Mouse (Mus musculus) liver, embryonic 15.5 days (tissue): Measurements from ENCODE around the gene Reep1. TPM values are rescaled to one million over a fixed set of nuclear protein-coding genes. Genes with fewer than 3 reads are reported as not detected.

Experiments used
- ATAC-seq: fragments of 200-750 bp; cut with Nextera tagmentation; 2 replicates; pipeline ENCODE4 v1.8.0; 2017; ENCODE audit warnings: moderate number of reproducible peaks, mild to moderate bottlenecking, moderate library complexity; ENCODE audit not compliant: insufficient read depth
- H3K27ac ChIP-seq: fragments of 300-500 bp; sonication (generic); replicated peaks from 2 replicates; pipeline ENCODE4 v1.5.1; 2015; ENCODE audit warnings: mild to moderate bottlenecking, inconsistent platforms
- H3K27me3 ChIP-seq: fragments of 300-500 bp; sonication (generic); 2 replicates; pipeline ENCODE4 v1.6.1; 2015; ENCODE audit warnings: mild to moderate bottlenecking, inconsistent platforms
- H3K36me3 ChIP-seq: fragments of 300-500 bp; sonication (generic); replicated peaks from 2 replicates; pipeline ENCODE4 v1.6.1; 2015; ENCODE audit warnings: moderate library complexity, mild to moderate bottlenecking, inconsistent platforms
- H3K4me1 ChIP-seq: fragments of 300-500 bp; sonication (generic); replicated peaks from 2 replicates; pipeline ENCODE4 v1.6.1; 2015; ENCODE audit warnings: inconsistent platforms
- H3K4me2 ChIP-seq: fragments of 300-500 bp; sonication (generic); 2 replicates; pipeline ENCODE4 v1.6.1; 2015; ENCODE audit warnings: moderate library complexity, mild to moderate bottlenecking, inconsistent platforms
- H3K4me3 ChIP-seq: fragments of 300-500 bp; sonication (generic); replicated peaks from 2 replicates; pipeline ENCODE4 v1.5.1; 2015; ENCODE audit warnings: mild to moderate bottlenecking, inconsistent platforms
- H3K9ac ChIP-seq: fragments of 300-500 bp; sonication (generic); 2 replicates; pipeline ENCODE4 v1.6.1; 2015; ENCODE audit warnings: moderate library complexity, mild to moderate bottlenecking, inconsistent platforms
- H3K9me3 ChIP-seq: fragments of 300-500 bp; sonication (generic); replicated peaks from 2 replicates; pipeline ENCODE4 v1.6.1; 2016; ENCODE audit warnings: inconsistent platforms
- WGBS: fragments of 180-500 bp; shearing (Covaris S2); methylation state at CpG from one replicate; pipeline ENCODE4 v1.1.7; 2015; ENCODE audit warnings: mixed read lengths; ENCODE audit not compliant: insufficient replicate concordance; 5-methylcytosine and 5-hydroxymethylcytosine counted together
- polyA plus RNA-seq: library from polyadenylated mRNA; unstranded; fragments of >200 nt; fragmentation: Nextera tagmentation; extraction: Ambion mirVana; gene quantifications from 2 replicates; pipeline ENCODE4 v1.2.1, GENCODE M21; 2015

The Reep1 gene
- polyA plus RNA-seq, 1 experiment from 2014 or later: 3.3 TPM

DNA sequence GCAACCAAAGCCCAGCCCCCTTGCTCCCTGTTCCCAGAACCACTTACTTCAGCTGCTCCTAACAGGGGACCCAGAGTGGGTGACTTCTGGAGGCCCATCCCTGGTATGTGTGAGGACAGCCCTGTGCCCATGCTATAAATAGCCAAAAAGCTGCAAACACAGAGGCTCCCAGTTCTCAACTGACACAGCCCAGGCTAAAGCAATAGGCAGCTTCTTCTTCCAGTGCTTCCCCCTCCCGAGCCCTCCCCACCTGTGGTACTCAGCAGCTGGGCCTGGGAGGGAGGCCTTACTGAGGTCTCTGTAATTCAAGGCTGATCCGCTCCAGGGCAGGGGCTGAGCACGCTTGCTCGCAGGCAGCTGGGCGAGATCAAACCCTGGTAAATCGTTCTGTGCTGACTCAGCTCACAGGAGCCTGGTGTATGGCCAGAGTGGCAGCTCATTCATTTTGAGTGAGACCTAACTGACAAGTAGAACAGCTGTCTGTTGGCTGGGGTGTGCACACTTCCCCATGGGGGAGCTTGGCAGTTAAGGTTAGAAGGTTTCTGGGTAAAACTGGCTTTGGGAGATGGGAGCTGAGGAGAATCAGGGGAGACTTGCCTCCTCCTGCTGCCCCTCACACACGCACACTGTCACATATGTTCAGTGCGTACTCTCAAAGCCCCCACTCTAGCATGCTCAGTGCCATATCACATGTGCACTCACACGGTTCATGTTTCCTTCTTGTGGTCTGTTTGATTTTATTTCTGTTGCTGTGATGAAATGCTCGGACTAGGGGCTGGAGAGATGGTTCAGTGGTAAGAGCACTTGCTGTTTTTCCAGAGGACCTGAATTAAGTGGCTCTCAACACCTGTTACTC lies 49.9 kb downstream of the Reep1 start:
- WGBS: 25% methylated on average over 10 of the region's 10 CpGs
- Histone ChIP-seq H3K36me3 (no peaks in the 10 kb centered on the region), H3K27ac (no peak overlapping the region), H3K4me1 (0 out of 2 replicates have a peak, but pooled peaks cover 8% of the 10 kb centered on the region), H3K4me3 (no peak overlapping the region), H3K4me2 (no peak overlapping the region), H3K9ac (no peak overlapping the region), H3K9me3 (no peaks in the 10 kb centered on the region), H3K27me3 (no peaks in the 10 kb centered on the region)
- ATAC-seq: no peak

GRCm38 (mm10) chr6:71758780-71759179 lies 51.4 kb downstream of the Reep1 start:
- ATAC-seq: peak; percentile 73
- Histone ChIP-seq H3K9ac (no peak overlapping the region), H3K36me3 (no peaks in the 10 kb centered on the region), H3K27me3 (no peaks in the 10 kb centered on the region), H3K4me2 (no peak overlapping the region), H3K27ac (no peak overlapping the region), H3K4me3 (no peak overlapping the region), H3K4me1 (0 out of 2 replicates have a peak, but pooled peaks cover 8% of the 10 kb centered on the region), H3K9me3 (no peaks in the 10 kb centered on the region)
- 65% methylated on average over 4 of the region's 4 CpGs for WGBS

- no peaks in the 10 kb centered on the region for H3K9me3 ChIP-seq
- WGBS: 63% methylated on average over 6 of the region's 6 CpGs
- H3K27me3 ChIP-seq: no peaks in the 10 kb centered on the region
- H3K4me3 ChIP-seq: no peak overlapping the region
- H3K4me2 ChIP-seq: no peak overlapping the region
- no peaks in the 10 kb centered on the region for H3K36me3 ChIP-seq
- H3K27ac ChIP-seq: no peak overlapping the region
- ATAC-seq: no peak
- 0 out of 2 replicates have a peak, but pooled peaks cover 8% of the 10 kb centered on the region for H3K4me1 ChIP-seq
- no peak overlapping the region for H3K9ac ChIP-seq
Measured at GRCm38 (mm10) chr6:71760073-71760472, 52.7 kb downstream of the Reep1 start.

DNA sequence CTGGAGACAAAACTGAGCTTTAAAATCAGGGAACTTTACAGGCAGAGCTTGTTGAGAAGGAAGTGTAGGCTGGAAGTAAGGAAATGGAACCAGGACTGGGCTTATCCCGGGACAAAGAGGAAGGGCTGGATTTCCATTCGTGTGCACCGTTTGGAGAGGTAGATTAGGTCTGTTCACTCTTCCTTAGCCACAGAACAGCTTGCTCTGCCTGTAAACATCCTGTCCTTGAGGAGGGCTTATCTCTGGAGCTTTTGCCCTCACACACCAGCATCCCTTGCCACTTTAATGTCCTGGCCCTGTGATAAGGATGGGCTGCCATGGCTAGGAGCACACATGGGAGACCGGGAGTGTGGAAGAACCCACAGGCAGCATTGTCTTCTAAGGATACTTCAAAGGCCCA lies 60.4 kb downstream of the Reep1 start:
- Histone ChIP-seq H3K27me3 (no peaks in the 10 kb centered on the region), H3K4me3 (no peak overlapping the region), H3K9me3 (no peaks in the 10 kb centered on the region), H3K4me2 (no peak overlapping the region), H3K36me3 (no peaks in the 10 kb centered on the region), H3K27ac (no peak overlapping the region), H3K4me1 (no peaks in the 10 kb centered on the region), H3K9ac (no peak overlapping the region)
- 24% methylated on average over 4 of the region's 4 CpGs for WGBS
- 0 out of 2 replicates have a peak, but pooled peaks have one; percentile 12 for ATAC-seq

GRCm38 (mm10) chr6:71769901-71770690 lies 62.7 kb downstream of the Reep1 start:
- Histone ChIP-seq H3K4me1 (no peaks in the 10 kb centered on the region), H3K4me2 (no peak overlapping the region), H3K9ac (no peak overlapping the region), H3K9me3 (no peaks in the 10 kb centered on the region), H3K27ac (no peak overlapping the region), H3K36me3 (no peaks in the 10 kb centered on the region), H3K27me3 (no peaks in the 10 kb centered on the region), H3K4me3 (no peak overlapping the region)
- 67% methylated on average over 12 of the region's 12 CpGs for WGBS
- ATAC-seq: no peak

- no peaks in the 10 kb centered on the region for H3K36me3 ChIP-seq
- no peaks in the 10 kb centered on the region for H3K4me1 ChIP-seq
- H3K9me3 ChIP-seq: no peaks in the 10 kb centered on the region
- H3K27ac ChIP-seq: no peak overlapping the region
- WGBS: 82% methylated on average over 4 of the region's 4 CpGs
- H3K27me3 ChIP-seq: no peaks in the 10 kb centered on the region
- no peak overlapping the region for H3K4me2 ChIP-seq
- no peak overlapping the region for H3K4me3 ChIP-seq
- ATAC-seq: no peak
- no peak overlapping the region for H3K9ac ChIP-seq
Measured at GRCm38 (mm10) chr6:71770856-71771255, 63.5 kb downstream of the Reep1 start.

DNA sequence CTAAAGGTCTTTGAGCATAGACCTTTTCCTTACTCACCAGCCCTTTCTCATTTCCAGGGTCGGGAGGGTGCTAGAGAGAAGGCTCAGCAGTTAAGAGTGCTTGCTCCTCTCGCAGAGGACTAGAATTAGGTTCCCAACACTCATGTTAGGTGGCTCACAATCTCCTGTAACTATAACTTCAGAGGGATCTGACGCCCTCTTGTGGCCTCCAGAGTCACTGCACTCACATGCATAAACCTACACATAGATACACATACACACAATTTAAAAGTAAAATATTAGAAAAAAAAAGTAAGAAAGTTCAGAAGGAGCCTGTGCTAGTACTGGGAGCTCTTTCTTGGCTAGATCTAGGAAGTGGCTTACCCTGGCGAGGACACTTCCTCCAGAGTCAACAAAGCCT lies 63.9 kb downstream of the Reep1 start:
- H3K9me3 ChIP-seq: no peaks in the 10 kb centered on the region
- ATAC-seq: no peak
- H3K4me1 ChIP-seq: no peaks in the 10 kb centered on the region
- H3K27me3 ChIP-seq: no peaks in the 10 kb centered on the region
- no peak overlapping the region for H3K9ac ChIP-seq
- 74% methylated on average over 4 of the region's 4 CpGs for WGBS
- H3K27ac ChIP-seq: no peak overlapping the region
- H3K4me3 ChIP-seq: no peak overlapping the region
- H3K36me3 ChIP-seq: no peaks in the 10 kb centered on the region
- no peak overlapping the region for H3K4me2 ChIP-seq

GRCm38 (mm10) chr6:71772156-71772555 lies 64.8 kb downstream of the Reep1 start:
- no peaks in the 10 kb centered on the region for H3K27me3 ChIP-seq
- H3K9me3 ChIP-seq: no peaks in the 10 kb centered on the region
- no peak for ATAC-seq
- H3K36me3 ChIP-seq: no peaks in the 10 kb centered on the region
- H3K27ac ChIP-seq: no peak overlapping the region
- WGBS: 70% methylated on average over 6 of the region's 6 CpGs
- H3K4me1 ChIP-seq: no peaks in the 10 kb centered on the region
- no peak overlapping the region for H3K9ac ChIP-seq
- no peak overlapping the region for H3K4me3 ChIP-seq
- no peak overlapping the region for H3K4me2 ChIP-seq

DNA sequence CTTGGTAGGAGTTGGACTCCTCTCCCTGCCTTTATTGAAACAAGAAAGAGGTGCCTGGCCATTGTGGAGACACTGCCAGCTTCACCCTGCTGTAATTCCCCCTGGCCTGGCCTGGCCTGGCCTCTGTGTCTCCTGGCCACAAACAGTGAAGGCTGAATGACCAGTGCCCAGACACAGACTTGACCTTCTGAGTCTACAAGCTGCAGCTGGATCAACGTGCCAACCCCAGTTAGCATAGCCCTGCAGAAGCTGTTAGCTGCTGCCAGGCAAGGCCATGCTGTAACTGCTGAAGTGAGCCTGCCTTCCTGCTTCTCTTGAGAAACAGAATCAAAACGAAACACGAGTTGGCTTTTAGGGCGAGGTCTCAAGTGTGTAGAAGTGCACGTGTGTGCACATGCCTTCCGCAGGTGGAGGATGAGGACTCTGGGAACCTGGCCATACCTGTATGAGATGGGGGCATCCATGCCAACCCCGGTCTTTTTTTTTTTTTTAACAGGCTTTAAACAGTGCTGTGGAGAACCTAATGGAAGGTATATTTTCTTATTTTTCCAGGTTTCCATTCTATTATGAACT lies 65.4 kb downstream of the Reep1 start:
- Histone ChIP-seq H3K9ac (no peak overlapping the region), H3K27me3 (no peaks in the 10 kb centered on the region), H3K36me3 (no peaks in the 10 kb centered on the region), H3K9me3 (no peaks in the 10 kb centered on the region), H3K4me2 (no peak overlapping the region), H3K4me3 (no peak overlapping the region), H3K4me1 (no peaks in the 10 kb centered on the region), H3K27ac (no peak overlapping the region)
- 68% methylated on average over 7 of the region's 7 CpGs for WGBS
- ATAC-seq: no peak

GRCm38 (mm10) chr6:71778016-71778415 lies 70.7 kb downstream of the Reep1 start:
- Histone ChIP-seq H3K4me2 (no peak overlapping the region), H3K4me3 (no peak overlapping the region), H3K9me3 (no peaks in the 10 kb centered on the region), H3K4me1 (no peaks in the 10 kb centered on the region), H3K9ac (no peak overlapping the region), H3K27me3 (no peaks in the 10 kb centered on the region), H3K27ac (no peak overlapping the region), H3K36me3 (no peaks in the 10 kb centered on the region)
- WGBS: 75% methylated on average over 5 of the region's 5 CpGs
- no peak for ATAC-seq

GRCm38 (mm10) chr6:71779831-71780230 lies 72.5 kb downstream of the Reep1 start:
- H3K4me2 ChIP-seq: no peak overlapping the region
- no peak overlapping the region for H3K4me3 ChIP-seq
- no peaks in the 10 kb centered on the region for H3K27me3 ChIP-seq
- H3K9me3 ChIP-seq: no peaks in the 10 kb centered on the region
- no peak overlapping the region for H3K27ac ChIP-seq
- no peak overlapping the region for H3K9ac ChIP-seq
- H3K4me1 ChIP-seq: no peaks in the 10 kb centered on the region
- no peaks in the 10 kb centered on the region for H3K36me3 ChIP-seq
- no peak for ATAC-seq
- 56% methylated on average over 2 of the region's 2 CpGs for WGBS
